Comparison of ENCODE assay signal across 8 mouse cellular contexts in genomic region chr2:58357068-58357413, GRCm38 (mm10). TPM values are rescaled to one million over a fixed set of nuclear protein-coding genes. Genes with fewer than 3 reads are reported as not detected.
DNase-seq lines count a peak whose midpoint lies in the region; ATAC-seq and TF ChIP-seq lines count a peak whose summit lies in the region.

No protein-coding gene starts in this region.

- no peaks in the 10 kb centered on the region for H3K9me3 ChIP-seq in embryonic facial prominence, embryonic 13.5 days

- no peaks in the 10 kb centered on the region for H3K27me3 ChIP-seq in cerebellum, adult 2 months (ENCODE audit: control insufficient read depth, insufficient read depth, low read length)
- H3K27me3 ChIP-seq in embryonic facial prominence, embryonic 13.5 days = peaks cover 42% of the 10 kb centered on the region

- no peaks in the 10 kb centered on the region for H3K36me3 ChIP-seq in embryonic facial prominence, embryonic 13.5 days

- 0 out of 2 replicates have a peak, but pooled peaks have one; percentile 12 for ATAC-seq in embryonic facial prominence, embryonic 13.5 days (ENCODE audit: insufficient number of reproducible peaks, insufficient read depth, low FRiP score, low TSS enrichment, low read depth)
- no peak for ATAC-seq in monocyte, adult 5-6 weeks (replicated peaks; ENCODE audit: insufficient number of reproducible peaks, low FRiP score, low TSS enrichment, poor library complexity, severe bottlenecking)

- H3K4me1 ChIP-seq in cerebellum, adult 2 months (ENCODE audit: control insufficient read depth, insufficient read depth, low read length) = no peaks in the 10 kb centered on the region
- H3K4me1 ChIP-seq in embryonic facial prominence, embryonic 13.5 days = peaks cover 8% of the 10 kb centered on the region

- peak overlapping the region; percentile 68 for H3K9ac ChIP-seq in embryonic facial prominence, embryonic 13.5 days

- intact Hi-C loops in left cerebral cortex, postnatal 25 days (cut with DNase I) = loop anchor here (5.0 kb wide), 3 partner anchors 60 to 210 kb away; partner anchors contain the start of genes Acvr1 and Upp2

- H3K27ac ChIP-seq in cerebellum, adult 2 months (ENCODE audit: insufficient read depth, low read length) = no peak overlapping the region
- H3K27ac ChIP-seq in embryonic facial prominence, embryonic 13.5 days = no peak overlapping the region

- TF ChIP-seq CTCF in cerebellum, adult 2 months (IDR thresholded peaks at IDR 0.05; ENCODE audit: borderline replicate concordance, insufficient read depth, low read depth, low read length) = no peak

- peak; percentile 6 to 13 for DNase-seq in layer of hippocampus, postnatal 25 days (ENCODE audit: extremely low spot score in 1 of 2, low spot score in 1 of 2)
- no peak for DNase-seq in layer of hippocampus, adult 9-10 months (ENCODE audit: low spot score)
- peak; percentile 34 to 51 for DNase-seq in cerebellum, adult 2 months
- peak; percentile 10 to 33 for DNase-seq in left cerebral cortex, postnatal 25 days (ENCODE audit: low spot score in 2 of 2)
- peak; percentile 20 for DNase-seq in naive thymus-derived CD4-positive, alpha-beta T cell, adult 2 months (ENCODE audit: low read depth)
- no peak for DNase-seq in kidney, postnatal 36 days

- WGBS in cerebellum, adult 2 months = under 1% methylated on average over 7 of the region's 7 CpGs
- under 1% methylated on average over 7 of the region's 7 CpGs for WGBS in embryonic facial prominence, embryonic 13.5 days

- peak overlapping the region; percentile 100 for H3K4me2 ChIP-seq in embryonic facial prominence, embryonic 13.5 days

- H3K4me3 ChIP-seq in cerebellum, adult 2 months (replicated peaks; ENCODE audit: insufficient read depth, low read depth, low read length) = peak overlapping the region; percentile 61
- peak overlapping the region; percentile 62 for H3K4me3 ChIP-seq in embryonic facial prominence, embryonic 13.5 days

- TF ChIP-seq POLR2A in cerebellum, adult 2 months (IDR thresholded peaks at IDR 0.05; ENCODE audit: borderline replicate concordance, insufficient read depth, low read length) = no peak

RNA-seq across cellular contexts. Expression of gene Acvr1c, which starts 0.7 kb away (rescaled TPM):
- total RNA-seq in layer of hippocampus, postnatal 25 days (2021) = 10 to 100 TPM; 10.9 TPM
- polyA plus RNA-seq in cerebellum, adult 2 months (2012; rRNA removed) = 2.3 and 2.4 TPM in 2 replicates
- polyA plus RNA-seq in embryonic facial prominence, embryonic 13.5 days (2015; fragmentation: Nextera tagmentation; extraction: Ambion mirVana) = 0.32 and 0.40 TPM in 2 replicates
- total RNA-seq in left cerebral cortex, postnatal 25 days (2021) = 10 to 100 TPM; 16.1 to 18.3 TPM
- total RNA-seq in monocyte, adult 5-6 weeks (2017) = 0.19 to 0.48 TPM (median 0.32 TPM) in 3 replicates

Comparison
In these comparisons a context has a peak if more than half of its experiments do, and no peak if none do; other contexts are left out.
1. DNase-seq: peak in layer of hippocampus, postnatal 25 days (2 of 2), cerebellum, adult 2 months (2 of 2), left cerebral cortex, postnatal 25 days (2 of 2) and naive thymus-derived CD4-positive, alpha-beta T cell, adult 2 months (single experiment); none in layer of hippocampus, adult 9-10 months (single experiment) and kidney, postnatal 36 days (0 of 2).